Mouse (Mus musculus) cortical plate, adult 2 months (tissue): Measurements from ENCODE around the gene Luc7l.
A peak's percentile ranks its signal among the peaks of the same experiment; 100 is the strongest.

ENCODE experiments used
- CTCF ChIP-seq: fragments of 200-500 bp; IDR thresholded peaks from 2 replicates; pipeline ENCODE4 v1.5.1; 2011; ENCODE audit warnings: mild to moderate bottlenecking, control low read depth, low read length; ENCODE audit not compliant: insufficient read depth; ENCODE audit errors: extremely low read depth
- POLR2A ChIP-seq: fragments of 200-500 bp; IDR thresholded peaks from 2 replicates; pipeline ENCODE4 v1.6.1; 2011; ENCODE audit warnings: mild to moderate bottlenecking, low read length, control low read depth; ENCODE audit not compliant: insufficient read depth; ENCODE audit errors: extremely low read depth

DNA sequence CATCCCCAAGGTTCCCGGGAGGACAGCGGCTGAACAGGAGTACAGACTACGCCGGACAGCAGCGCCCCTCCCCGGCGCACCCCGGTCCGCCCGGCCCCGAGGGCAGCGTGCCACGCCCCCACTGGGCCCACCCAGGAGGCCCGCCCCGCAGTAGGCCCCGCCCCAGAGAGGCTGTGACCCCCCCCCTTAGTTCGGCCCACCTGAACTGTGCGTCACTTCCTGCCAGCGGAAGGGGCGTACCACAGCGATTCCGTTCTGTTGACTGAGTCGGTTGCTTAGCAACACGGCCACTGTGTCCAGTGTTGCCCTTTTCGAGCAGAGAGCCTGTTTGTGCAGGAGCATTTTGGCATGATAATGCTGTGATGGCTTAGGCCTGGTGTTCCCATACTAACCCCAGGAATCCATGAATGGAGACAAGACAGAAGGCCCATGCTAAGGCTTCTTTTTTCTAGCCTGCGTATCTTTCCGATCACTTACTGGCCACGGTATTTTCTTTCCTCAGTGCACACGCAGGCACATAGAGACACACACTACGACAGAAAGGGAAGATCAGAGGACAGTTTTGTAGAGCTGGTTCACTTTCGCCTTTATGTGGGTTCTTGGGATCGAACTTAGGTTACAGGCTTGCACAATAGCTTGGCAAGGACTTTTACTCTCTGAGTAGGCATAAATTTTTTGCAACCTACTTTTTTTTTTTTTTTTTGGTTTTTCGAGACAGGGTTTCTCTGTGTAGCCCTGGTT, 8.4 kb upstream of the Luc7l start, which contains the start of gene Fam234a:
- TF ChIP-seq POLR2A (peak; percentile 85), CTCF (no peak)
